Mouse (Mus musculus): Measurements from ENCODE around the gene Ralgps1.

- no peak for TF ChIP-seq CTCF (IDR thresholded peaks at IDR 0.05; ENCODE audit: borderline replicate concordance, control insufficient read depth, extremely low read depth, insufficient read depth, low read length, poor library complexity)
- TF ChIP-seq POLR2A (IDR thresholded peaks at IDR 0.05; ENCODE audit: control insufficient read depth, extremely low read depth, insufficient read depth, low read length, poor library complexity) = no peak
These were observed 164.2 kb downstream of the Ralgps1 start for GRCm38 (mm10) chr2:33207069-33207468.

Data from thymus, adult 2 months (tissue).